Mouse (Mus musculus): Measurements from ENCODE around the gene St5. TPM values are rescaled to one million over a fixed set of nuclear protein-coding genes. Genes with fewer than 3 reads are reported as not detected.
A peak's percentile ranks its signal among the peaks of the same experiment; 100 is the strongest.

Gene St5
- polyA plus RNA-seq, 1 experiment: 26.6 TPM

DNA sequence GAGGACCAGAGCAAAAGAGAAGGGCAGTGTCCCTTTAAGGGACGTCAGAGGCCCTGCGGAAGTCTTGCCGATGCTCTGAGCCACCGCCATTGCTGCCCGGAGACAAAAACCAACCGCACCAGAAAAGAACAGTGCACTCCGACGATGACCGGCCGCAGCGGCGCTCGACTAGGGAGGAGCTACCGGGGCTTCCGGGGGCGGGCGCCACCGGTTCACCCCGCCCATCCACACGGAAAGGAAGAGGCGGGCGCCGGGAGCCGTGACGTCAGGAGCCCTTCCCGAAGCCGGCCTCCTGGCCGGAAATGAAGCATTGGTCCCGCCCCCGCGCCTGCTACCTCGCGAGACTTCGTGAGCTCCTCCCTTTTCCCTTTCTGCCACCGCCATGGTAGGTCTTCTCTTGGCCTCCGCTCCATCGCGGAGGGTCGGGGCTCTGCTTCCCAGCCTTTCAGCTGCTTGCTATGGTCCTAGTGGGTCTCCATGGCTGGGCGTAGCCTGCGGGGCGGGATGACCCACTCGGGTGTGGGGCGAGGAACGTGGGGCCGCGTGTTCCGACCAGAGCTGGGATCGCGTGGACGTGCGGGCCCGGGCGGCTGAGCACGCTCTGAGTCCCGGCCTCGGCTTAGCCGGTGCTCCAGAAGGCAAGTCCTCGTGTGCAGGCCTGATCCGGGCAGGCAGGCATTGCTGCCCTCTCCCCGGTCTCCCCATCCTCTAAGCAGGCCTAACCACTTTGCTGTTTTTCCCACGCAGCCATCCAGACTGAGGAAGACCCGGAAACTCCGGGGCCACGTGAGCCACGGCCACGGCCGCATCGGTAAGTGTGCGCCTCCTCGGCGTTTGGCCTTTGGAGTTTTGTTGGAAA is 184.3 kb downstream of the St5 start, which contains the start of gene Rpl27a:
Rpl27a (plus strand) TSS at position 310 of the 859 bp plus-strand sequence.
- TF ChIP-seq POLR2A (IDR thresholded peaks at IDR 0.05; ENCODE audit: borderline replicate concordance, extremely low read depth, insufficient read depth, insufficient read length, poor library complexity, severe bottlenecking) (peak; percentile 86), CTCF (IDR thresholded peaks at IDR 0.05; ENCODE audit: borderline replicate concordance, extremely low read depth, insufficient read depth, insufficient read length) (no peak)
- DNase-seq (ENCODE audit: low read depth): peak; percentile 99

- DNase-seq (ENCODE audit: low read depth): no peak
- no peak for TF ChIP-seq CTCF (IDR thresholded peaks at IDR 0.05; ENCODE audit: borderline replicate concordance, extremely low read depth, insufficient read depth, insufficient read length)
- no peak for TF ChIP-seq POLR2A (IDR thresholded peaks at IDR 0.05; ENCODE audit: borderline replicate concordance, extremely low read depth, insufficient read depth, insufficient read length, poor library complexity, severe bottlenecking)
Observed at GRCm38 (mm10) chr7:109518036-109518681, 185.2 kb downstream of the St5 start.

DNA sequence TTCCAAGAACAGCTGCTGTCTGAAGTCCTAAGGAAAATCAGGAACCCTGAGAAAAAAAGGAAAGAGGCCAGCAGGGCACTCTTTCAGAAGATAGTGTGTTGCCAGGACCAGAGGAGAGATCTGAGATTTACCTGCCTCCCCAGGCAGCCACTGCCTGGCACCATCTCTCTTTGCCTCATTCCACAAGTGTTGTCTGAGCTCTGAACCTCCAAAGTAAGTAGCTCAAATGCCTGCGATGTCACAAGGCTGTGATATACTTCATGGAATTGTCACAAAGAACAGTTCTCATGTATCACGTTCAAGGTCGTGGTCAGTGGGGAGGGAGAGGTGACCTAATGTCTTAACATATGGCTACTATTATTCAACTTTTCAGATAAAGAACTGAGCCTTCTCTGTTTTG is 186.9 kb downstream of the St5 start:
- no peak for DNase-seq (ENCODE audit: low read depth)
- TF ChIP-seq CTCF (IDR thresholded peaks at IDR 0.05; ENCODE audit: borderline replicate concordance, extremely low read depth, insufficient read depth, insufficient read length) (no peak), POLR2A (IDR thresholded peaks at IDR 0.05; ENCODE audit: borderline replicate concordance, extremely low read depth, insufficient read depth, insufficient read length, poor library complexity, severe bottlenecking) (no peak)

DNA sequence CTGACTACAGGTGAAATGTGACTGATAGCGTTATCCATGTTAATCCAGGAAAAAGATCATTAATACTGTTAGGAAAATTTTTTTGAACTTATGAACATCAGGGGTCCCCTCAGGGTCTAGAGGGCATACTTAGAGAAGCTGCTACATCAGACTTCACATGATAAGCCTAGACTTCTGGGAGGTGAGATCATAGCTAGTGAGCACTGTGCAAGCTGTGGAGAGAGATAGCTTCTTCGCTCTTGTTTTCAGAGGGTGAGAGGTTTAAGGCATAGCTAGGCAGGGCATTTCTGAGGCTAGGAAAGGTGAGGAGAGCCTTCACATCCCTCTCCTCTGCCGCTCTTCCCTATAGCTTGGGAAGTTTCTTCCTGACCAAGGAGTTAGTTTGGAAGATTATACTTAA is 191.6 kb downstream of the St5 start:
- no peak for DNase-seq (ENCODE audit: low read depth)

GRCm38 (mm10) chr7:109510799-109511198 is 192.6 kb downstream of the St5 start:
- no peak for DNase-seq (ENCODE audit: low read depth)
- TF ChIP-seq CTCF (IDR thresholded peaks at IDR 0.05; ENCODE audit: borderline replicate concordance, extremely low read depth, insufficient read depth, insufficient read length) (no peak), POLR2A (IDR thresholded peaks at IDR 0.05; ENCODE audit: borderline replicate concordance, extremely low read depth, insufficient read depth, insufficient read length, poor library complexity, severe bottlenecking) (no peak)

More for the DNA sequence above, 191.6 kb downstream of the St5 start:
- TF ChIP-seq POLR2A (IDR thresholded peaks at IDR 0.05; ENCODE audit: borderline replicate concordance, extremely low read depth, insufficient read depth, insufficient read length, poor library complexity, severe bottlenecking) (no peak), CTCF (IDR thresholded peaks at IDR 0.05; ENCODE audit: borderline replicate concordance, extremely low read depth, insufficient read depth, insufficient read length) (no peak)

DNA sequence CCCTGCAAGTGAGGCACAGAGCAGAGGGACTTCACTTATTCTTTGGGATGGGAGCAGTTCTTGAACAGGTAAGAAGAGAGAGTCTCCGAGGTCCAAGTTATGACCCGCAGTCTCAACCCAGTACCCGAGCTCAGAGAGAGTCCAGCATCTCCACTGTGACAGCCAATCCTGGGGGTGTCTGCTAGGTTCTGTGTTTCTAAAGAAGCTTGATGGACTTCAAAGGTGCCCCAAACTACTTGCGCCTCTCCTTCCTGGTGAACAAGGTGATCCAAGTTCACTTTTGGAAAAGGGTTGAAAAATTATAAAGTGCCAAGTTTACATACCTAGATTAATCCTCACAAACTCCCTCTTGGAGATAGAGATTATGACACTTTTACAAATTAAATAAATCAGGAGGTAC is 195.4 kb downstream of the St5 start, which contains the start of gene Trim66:
Trim66 (minus strand) TSS at position 101 of the 400 bp plus-strand sequence.
- DNase-seq (ENCODE audit: low read depth): no peak
- no peak for TF ChIP-seq POLR2A (IDR thresholded peaks at IDR 0.05; ENCODE audit: borderline replicate concordance, extremely low read depth, insufficient read depth, insufficient read length, poor library complexity, severe bottlenecking)
- TF ChIP-seq CTCF (IDR thresholded peaks at IDR 0.05; ENCODE audit: borderline replicate concordance, extremely low read depth, insufficient read depth, insufficient read length): no peak

DNA sequence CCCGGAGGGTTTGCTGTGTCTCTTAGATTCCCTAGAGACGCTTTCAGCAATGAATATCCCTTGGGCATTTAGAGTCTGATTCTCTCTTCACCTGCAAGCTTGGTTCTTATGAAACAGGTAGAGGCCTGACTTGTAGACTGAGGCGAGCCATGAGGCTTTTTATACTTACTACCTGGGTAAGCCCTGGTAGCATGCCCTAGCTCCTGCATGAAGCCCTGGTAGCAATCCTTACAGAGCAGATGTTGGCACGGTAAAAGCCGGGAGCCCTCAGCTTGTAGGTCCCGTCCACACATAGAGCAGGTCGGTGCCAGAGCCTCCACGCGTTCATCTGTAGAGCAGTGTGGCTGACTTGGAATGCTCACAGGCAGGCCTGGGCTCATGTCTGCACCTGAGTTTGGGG is 195.8 kb downstream of the St5 start:
- TF ChIP-seq CTCF (IDR thresholded peaks at IDR 0.05; ENCODE audit: borderline replicate concordance, extremely low read depth, insufficient read depth, insufficient read length): no peak
- no peak for TF ChIP-seq POLR2A (IDR thresholded peaks at IDR 0.05; ENCODE audit: borderline replicate concordance, extremely low read depth, insufficient read depth, insufficient read length, poor library complexity, severe bottlenecking)
- peak; percentile 15 for DNase-seq (ENCODE audit: low read depth)

DNA sequence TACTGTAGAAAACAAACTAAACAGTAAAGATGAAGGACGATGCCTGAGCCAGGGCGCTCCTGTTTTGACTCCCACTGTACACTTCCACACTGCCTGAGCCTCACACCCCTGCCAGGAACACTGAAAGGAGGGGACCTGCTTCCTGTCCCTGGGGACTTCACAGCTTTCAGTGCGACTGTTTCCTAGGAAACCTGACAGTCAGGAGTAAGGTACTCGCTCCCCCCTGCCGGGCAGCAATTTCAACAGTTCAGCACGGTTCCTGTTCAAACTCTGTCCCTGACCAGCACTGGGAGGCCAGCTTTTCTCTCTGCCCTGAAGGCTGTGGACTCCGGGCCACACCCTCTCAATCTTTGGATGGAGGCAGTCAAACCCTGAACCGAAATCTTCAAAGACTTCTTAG is 196.3 kb downstream of the St5 start:
- peak; percentile 83 for DNase-seq (ENCODE audit: low read depth)
- TF ChIP-seq POLR2A (IDR thresholded peaks at IDR 0.05; ENCODE audit: borderline replicate concordance, extremely low read depth, insufficient read depth, insufficient read length, poor library complexity, severe bottlenecking) (no peak), CTCF (IDR thresholded peaks at IDR 0.05; ENCODE audit: borderline replicate concordance, extremely low read depth, insufficient read depth, insufficient read length) (no peak)

GRCm38 (mm10) chr7:109497507-109497906 is 205.9 kb downstream of the St5 start:
- DNase-seq (ENCODE audit: low read depth): peak; percentile 25
- TF ChIP-seq CTCF (IDR thresholded peaks at IDR 0.05; ENCODE audit: borderline replicate concordance, extremely low read depth, insufficient read depth, insufficient read length) (no peak), POLR2A (IDR thresholded peaks at IDR 0.05; ENCODE audit: borderline replicate concordance, extremely low read depth, insufficient read depth, insufficient read length, poor library complexity, severe bottlenecking) (no peak)

GRCm38 (mm10) chr7:109493319-109494316 is 209.8 kb downstream of the St5 start:
- peak; percentile 67 for DNase-seq (ENCODE audit: low read depth)
- TF ChIP-seq CTCF (IDR thresholded peaks at IDR 0.05; ENCODE audit: borderline replicate concordance, extremely low read depth, insufficient read depth, insufficient read length): no peak
- TF ChIP-seq POLR2A (IDR thresholded peaks at IDR 0.05; ENCODE audit: borderline replicate concordance, extremely low read depth, insufficient read depth, insufficient read length, poor library complexity, severe bottlenecking): no peak
